Comparison of ENCODE assay signal across 9 mouse cellular contexts in genomic region chr5:118773866-118774265, GRCm38 (mm10).
DNase-seq lines count a peak whose midpoint lies in the region; ATAC-seq and TF ChIP-seq lines count a peak whose summit lies in the region.
"Had no signal": no experiment of that assay in that cellular context is flagged by ENCODE, and none has a peak within 500 bp of the region (broad histone marks: within the 10 kb centered on the region; RNA-seq: fewer than 3 reads in every experiment).

No protein-coding gene starts in this region.

- TF ChIP-seq POLR2A in liver, adult 2 months (IDR thresholded peaks at IDR 0.05; ENCODE audit: extremely low read depth, insufficient read depth, low read length) = no peak

- no peak overlapping the region for H3K9ac ChIP-seq in forebrain, embryonic 13.5 days
- no peak overlapping the region for H3K9ac ChIP-seq in forebrain, embryonic 12.5 days
- H3K9ac ChIP-seq in liver, adult 2 months (ENCODE audit: low read depth, low read length) = no peak overlapping the region
- H3K9ac ChIP-seq in embryonic facial prominence, embryonic 11.5 days (replicated peaks; ENCODE audit: low read length) = no peak overlapping the region
- H3K9ac ChIP-seq: midbrain, embryonic 12.5 days had no signal

- no peak overlapping the region for H3K4me3 ChIP-seq in forebrain, embryonic 13.5 days
- H3K4me3 ChIP-seq in forebrain, embryonic 12.5 days (replicated peaks) = no peak overlapping the region
- no peak overlapping the region for H3K4me3 ChIP-seq in liver, adult 2 months (ENCODE audit: insufficient read depth, low read depth, low read length)
- H3K4me3 ChIP-seq in embryonic facial prominence, embryonic 11.5 days (ENCODE audit: low read depth, low read length) = no peak overlapping the region
- H3K4me3 ChIP-seq: midbrain, embryonic 12.5 days had no signal

- no peaks in the 10 kb centered on the region; the same call in 1 of the 2 replicates for H3K27me3 ChIP-seq in forebrain, embryonic 13.5 days
- peaks cover 15% of the 10 kb centered on the region for H3K27me3 ChIP-seq in forebrain, embryonic 12.5 days
- H3K27me3 ChIP-seq in liver, adult 2 months (ENCODE audit: control insufficient read depth, insufficient read depth, low read length) = no peaks in the 10 kb centered on the region
- H3K27me3 ChIP-seq in embryonic facial prominence, embryonic 11.5 days (ENCODE audit: control insufficient read depth, insufficient read depth, low read length) = no peaks in the 10 kb centered on the region

- no peaks in the 10 kb centered on the region for H3K36me3 ChIP-seq in forebrain, embryonic 13.5 days (ENCODE audit: poor library complexity, severe bottlenecking)
- H3K36me3 ChIP-seq in forebrain, embryonic 12.5 days (replicated peaks) = no peaks in the 10 kb centered on the region
- H3K36me3 ChIP-seq in liver, adult 2 months (ENCODE audit: control insufficient read depth, insufficient read depth, low read length) = no peaks in the 10 kb centered on the region
- H3K36me3 ChIP-seq in embryonic facial prominence, embryonic 11.5 days (replicated peaks; ENCODE audit: control insufficient read depth, insufficient read depth, low read depth, low read length) = no peaks in the 10 kb centered on the region
- H3K36me3 ChIP-seq: midbrain, embryonic 12.5 days had no signal

- no peak overlapping the region for H3K27ac ChIP-seq in forebrain, embryonic 13.5 days
- no peak overlapping the region for H3K27ac ChIP-seq in forebrain, embryonic 12.5 days
- no peak overlapping the region for H3K27ac ChIP-seq in liver, adult 2 months (replicated peaks; ENCODE audit: insufficient read depth, low read depth, low read length)
- H3K27ac ChIP-seq in embryonic facial prominence, embryonic 11.5 days (replicated peaks; ENCODE audit: low read depth, low read length) = no peak overlapping the region
- H3K27ac ChIP-seq: midbrain, embryonic 12.5 days had no signal

- no peak overlapping the region for H3K4me2 ChIP-seq in forebrain, embryonic 13.5 days
- H3K4me2 ChIP-seq in forebrain, embryonic 12.5 days = no peak overlapping the region
- H3K4me2 ChIP-seq in embryonic facial prominence, embryonic 11.5 days (ENCODE audit: low read depth, low read length) = no peak overlapping the region
- H3K4me2 ChIP-seq: midbrain, embryonic 12.5 days had no signal

- peak; percentile 42; the same call in 1 of the 2 replicates for ATAC-seq in forebrain, embryonic 13.5 days
- ATAC-seq in forebrain, embryonic 12.5 days (ENCODE audit: low FRiP score) = no peak
- no peak for ATAC-seq in embryonic facial prominence, embryonic 11.5 days (replicated peaks; ENCODE audit: insufficient number of reproducible peaks, low FRiP score, low TSS enrichment, low read depth)

- no peaks in the 10 kb centered on the region for H3K9me3 ChIP-seq in forebrain, embryonic 13.5 days (replicated peaks)
- no peaks in the 10 kb centered on the region for H3K9me3 ChIP-seq in forebrain, embryonic 12.5 days
- no peaks in the 10 kb centered on the region for H3K9me3 ChIP-seq in embryonic facial prominence, embryonic 11.5 days (replicated peaks; ENCODE audit: control insufficient read depth, low read length)
- H3K9me3 ChIP-seq: midbrain, embryonic 12.5 days had no signal

- H3K79me2 ChIP-seq in liver, adult 2 months (ENCODE audit: control insufficient read depth, insufficient read depth, low read length) = no peaks in the 10 kb centered on the region

- no peak for DNase-seq in liver, adult 2 months (ENCODE audit: extremely low read depth, low read depth, low spot score)
- no peak for DNase-seq in liver
- DNase-seq in Muller cell, postnatal 12 days (ENCODE audit: inconsistent ontology term) = peak; percentile 41
- DNase-seq in embryonic facial prominence, embryonic 11.5 days (ENCODE audit: low spot score) = peak; percentile 68
- DNase-seq in lung, postnatal 25 days (ENCODE audit: low spot score) = peak; percentile 37
- no peak for DNase-seq in spleen, postnatal 14 days (ENCODE audit: low spot score in 2 of 2)

- H3K4me1 ChIP-seq in forebrain, embryonic 13.5 days = peaks cover 13% of the 10 kb centered on the region
- peaks cover 4% of the 10 kb centered on the region; the same call in 1 of the 2 replicates for H3K4me1 ChIP-seq in forebrain, embryonic 12.5 days
- H3K4me1 ChIP-seq in liver, adult 2 months (ENCODE audit: control insufficient read depth, insufficient read depth, low read length) = no peaks in the 10 kb centered on the region
- no peaks in the 10 kb centered on the region for H3K4me1 ChIP-seq in embryonic facial prominence, embryonic 11.5 days (ENCODE audit: control insufficient read depth, insufficient read depth, low read length)

- TF ChIP-seq CTCF in liver, adult 2 months (IDR thresholded peaks at IDR 0.05; ENCODE audit: low read depth, low read length) = 0 out of 2 replicates have a peak, but pooled peaks have one; percentile 6

- WGBS in forebrain, embryonic 13.5 days = 31% methylated on average over 3 of the region's 3 CpGs
- WGBS in forebrain, embryonic 12.5 days = 42% methylated on average over 3 of the region's 3 CpGs
- 33% methylated on average over 3 of the region's 3 CpGs for WGBS in liver, adult 2 months
- 33% methylated on average over 3 of the region's 3 CpGs for WGBS in embryonic facial prominence, embryonic 11.5 days

Comparison
In these comparisons a context has a peak if more than half of its experiments do, and no peak if none do; other contexts are left out.
1. DNase-seq: peak in Muller cell, postnatal 12 days (single experiment), embryonic facial prominence, embryonic 11.5 days (single experiment) and lung, postnatal 25 days (single experiment); none in liver, adult 2 months (single experiment), liver (single experiment) and spleen, postnatal 14 days (0 of 2).